In the genomic region with DNA sequence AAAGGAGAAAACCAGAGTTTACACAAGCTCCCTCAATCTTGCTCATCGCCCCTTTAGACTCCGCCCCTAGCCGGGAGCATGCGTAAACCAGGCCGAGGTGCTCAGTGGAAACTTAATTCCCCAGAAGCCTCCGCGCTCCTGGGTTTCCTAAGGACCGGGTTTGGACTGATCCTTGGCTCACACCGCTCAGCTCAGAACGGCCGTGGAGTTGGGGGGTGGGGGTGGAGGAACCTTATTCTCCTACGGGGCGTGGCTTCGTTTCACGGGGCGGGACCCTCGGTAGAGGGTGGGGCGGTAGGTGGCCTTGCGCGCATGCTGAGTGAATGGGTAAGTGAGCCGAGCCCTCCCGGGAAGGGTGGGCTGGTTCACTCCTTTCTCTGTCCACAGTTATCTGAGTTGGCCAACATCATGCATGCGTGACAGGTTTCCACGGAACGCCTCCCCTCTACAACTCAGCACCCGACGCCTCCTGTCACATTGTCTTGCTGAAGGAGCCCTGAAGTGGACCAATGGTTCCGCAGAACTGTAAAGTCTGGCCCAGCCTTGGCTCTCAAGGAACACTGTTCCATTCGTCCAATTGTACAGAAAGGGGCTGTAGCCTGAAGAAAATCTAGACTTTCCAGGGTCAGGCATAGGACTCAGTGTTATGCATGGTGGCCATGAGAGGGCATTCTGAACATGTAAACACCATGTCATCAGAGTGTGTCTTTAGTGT, we compare ENCODE assay signal across 8 mouse cellular contexts. TPM values are rescaled to one million over a fixed set of nuclear protein-coding genes. Genes with fewer than 3 reads are reported as not detected.
DNase-seq lines count a peak whose midpoint lies in the region; ATAC-seq and TF ChIP-seq lines count a peak whose summit lies in the region.

No protein-coding gene starts in this region.

- H3K27ac ChIP-seq in bone marrow, adult 2 months (ENCODE audit: control insufficient read depth, insufficient read depth, low read depth, low read length, poor library complexity): no peak overlapping the region; the same call in 1 of the 2 replicates
- H3K27ac ChIP-seq in embryonic facial prominence, embryonic 15.5 days (replicated peaks): peak overlapping the region; percentile 81
- no peak overlapping the region for H3K27ac ChIP-seq in heart, embryonic 12.5 days (ENCODE audit: poor library complexity, severe bottlenecking)
- peak overlapping the region; percentile 78 for H3K27ac ChIP-seq in kidney, embryonic 15.5 days
- peak overlapping the region; percentile 45; the same call in 1 of the 2 replicates for H3K27ac ChIP-seq in liver, embryonic 12.5 days
- H3K27ac ChIP-seq in stomach, postnatal 0 days (replicated peaks): peak overlapping the region; percentile 91

- peaks cover 21% of the 10 kb centered on the region for H3K36me3 ChIP-seq in E14TG2a.4 (ENCODE audit: insufficient read depth, low read length)
- H3K36me3 ChIP-seq in embryonic facial prominence, embryonic 15.5 days: peaks cover 8% of the 10 kb centered on the region; the same call in 1 of the 2 replicates
- 0 out of 2 replicates have a peak, but pooled peaks cover 7% of the 10 kb centered on the region for H3K36me3 ChIP-seq in heart, embryonic 12.5 days
- H3K36me3 ChIP-seq in kidney, embryonic 15.5 days: peaks cover under 1% of the 10 kb centered on the region; the same call in 1 of the 2 replicates
- H3K36me3 ChIP-seq in liver, embryonic 12.5 days: peaks cover 9% of the 10 kb centered on the region
- H3K36me3 ChIP-seq in stomach, postnatal 0 days (ENCODE audit: control insufficient read depth, insufficient read depth, low read length): peaks cover 2% of the 10 kb centered on the region; the same call in 1 of the 2 replicates

- TF ChIP-seq EP300 in stomach, postnatal 0 days (optimal IDR thresholded peaks at IDR 0.05): no peak

- peak; percentile 71 for ATAC-seq in embryonic facial prominence, embryonic 15.5 days (ENCODE audit: insufficient number of reproducible peaks, low FRiP score, low TSS enrichment, low read depth)
- peak; percentile 66 for ATAC-seq in heart, embryonic 12.5 days (ENCODE audit: insufficient number of reproducible peaks, low FRiP score)
- ATAC-seq in kidney, embryonic 15.5 days (replicated peaks; ENCODE audit: low FRiP score): peak; percentile 85
- ATAC-seq in liver, embryonic 12.5 days: peak; percentile 76
- peak; percentile 45; the same call in 1 of the 2 replicates for ATAC-seq in monocyte, adult 5-6 weeks (replicated peaks; ENCODE audit: insufficient number of reproducible peaks, low FRiP score, low TSS enrichment, poor library complexity, severe bottlenecking)
- peak; percentile 66 for ATAC-seq in stomach, postnatal 0 days (ENCODE audit: low FRiP score, low TSS enrichment)

- no peak for TF ChIP-seq CTCF in E14TG2a.4 (conservative IDR thresholded peaks at IDR 0.05; ENCODE audit: low read length)
- no peak for TF ChIP-seq CTCF in bone marrow, adult 2 months (IDR thresholded peaks at IDR 0.05; ENCODE audit: control insufficient read depth, insufficient read depth, low read length)
- TF ChIP-seq CTCF in stomach, postnatal 0 days (IDR thresholded peaks at IDR 0.05; ENCODE audit: low read depth): no peak

- DNase-seq in stomach, postnatal 0 days (ENCODE audit: low spot score): peak; percentile 85

- no peaks in the 10 kb centered on the region for H3K9me3 ChIP-seq in E14TG2a.4 (ENCODE audit: low read length)
- no peaks in the 10 kb centered on the region for H3K9me3 ChIP-seq in embryonic facial prominence, embryonic 15.5 days (replicated peaks)
- no peaks in the 10 kb centered on the region for H3K9me3 ChIP-seq in heart, embryonic 12.5 days (replicated peaks)
- H3K9me3 ChIP-seq in kidney, embryonic 15.5 days (replicated peaks): no peaks in the 10 kb centered on the region
- no peaks in the 10 kb centered on the region for H3K9me3 ChIP-seq in liver, embryonic 12.5 days (replicated peaks)
- H3K9me3 ChIP-seq in stomach, postnatal 0 days (ENCODE audit: control insufficient read depth, low read length): no peaks in the 10 kb centered on the region

- TF ChIP-seq POLR2A in bone marrow, adult 2 months (IDR thresholded peaks at IDR 0.05; ENCODE audit: borderline replicate concordance, control insufficient read depth, low read depth, low read length): no peak

- H3K4me2 ChIP-seq in embryonic facial prominence, embryonic 15.5 days (replicated peaks): peak overlapping the region; percentile 94
- H3K4me2 ChIP-seq in heart, embryonic 12.5 days: peak overlapping the region; percentile 95
- peak overlapping the region; percentile 99 for H3K4me2 ChIP-seq in kidney, embryonic 15.5 days
- H3K4me2 ChIP-seq in liver, embryonic 12.5 days: peak overlapping the region; percentile 84
- peak overlapping the region; percentile 78 for H3K4me2 ChIP-seq in stomach, postnatal 0 days (replicated peaks; ENCODE audit: low read depth)

- peak overlapping the region; percentile 12 for H3K9ac ChIP-seq in embryonic facial prominence, embryonic 15.5 days
- peak overlapping the region; percentile 15; the same call in 1 of the 2 replicates for H3K9ac ChIP-seq in heart, embryonic 12.5 days
- peak overlapping the region; percentile 32 for H3K9ac ChIP-seq in kidney, embryonic 15.5 days
- peak overlapping the region; percentile 28; the same call in 1 of the 2 replicates for H3K9ac ChIP-seq in liver, embryonic 12.5 days
- peak overlapping the region; percentile 45; the same call in 1 of the 2 replicates for H3K9ac ChIP-seq in stomach, postnatal 0 days (ENCODE audit: low read length)

- 2% methylated on average over 29 of the region's 29 CpGs for WGBS in bone marrow, adult 2 months
- WGBS in embryonic facial prominence, embryonic 15.5 days: 1% methylated on average over 29 of the region's 29 CpGs
- 1% methylated on average over 29 of the region's 29 CpGs for WGBS in heart, embryonic 12.5 days
- 1% methylated on average over 29 of the region's 29 CpGs for WGBS in kidney, embryonic 15.5 days
- WGBS in liver, embryonic 12.5 days (ENCODE audit: insufficient replicate concordance): under 1% methylated on average over 29 of the region's 29 CpGs
- 1% methylated on average over 29 of the region's 29 CpGs for WGBS in stomach, postnatal 0 days

- peak overlapping the region; percentile 78 for H3K4me3 ChIP-seq in E14TG2a.4 (replicated peaks; ENCODE audit: low read length)
- H3K4me3 ChIP-seq in bone marrow, adult 2 months (replicated peaks; ENCODE audit: control insufficient read depth, low read depth, low read length): peak overlapping the region; percentile 51
- peak overlapping the region; percentile 56 for H3K4me3 ChIP-seq in embryonic facial prominence, embryonic 15.5 days (replicated peaks)
- peak overlapping the region; percentile 60 for H3K4me3 ChIP-seq in heart, embryonic 12.5 days
- peak overlapping the region; percentile 62 for H3K4me3 ChIP-seq in kidney, embryonic 15.5 days (replicated peaks)
- H3K4me3 ChIP-seq in liver, embryonic 12.5 days: peak overlapping the region; percentile 58
- peak overlapping the region; percentile 23 for H3K4me3 ChIP-seq in stomach, postnatal 0 days (ENCODE audit: low read depth, low read length)

- H3K27me3 ChIP-seq in E14TG2a.4 (ENCODE audit: insufficient read depth, low read length): peaks cover 15% of the 10 kb centered on the region
- H3K27me3 ChIP-seq in embryonic facial prominence, embryonic 15.5 days: peaks cover 24% of the 10 kb centered on the region
- H3K27me3 ChIP-seq in heart, embryonic 12.5 days (replicated peaks): peaks cover 46% of the 10 kb centered on the region
- peaks cover 28% of the 10 kb centered on the region for H3K27me3 ChIP-seq in kidney, embryonic 15.5 days
- peaks cover 38% of the 10 kb centered on the region for H3K27me3 ChIP-seq in liver, embryonic 12.5 days (replicated peaks)
- no peaks in the 10 kb centered on the region for H3K27me3 ChIP-seq in stomach, postnatal 0 days (ENCODE audit: control insufficient read depth, insufficient read depth, low read length)

- H3K4me1 ChIP-seq in E14TG2a.4 (replicated peaks; ENCODE audit: low read depth, low read length): peaks cover 85% of the 10 kb centered on the region
- H3K4me1 ChIP-seq in bone marrow, adult 2 months (ENCODE audit: control insufficient read depth, insufficient read depth, low read length): peaks cover 2% of the 10 kb centered on the region
- H3K4me1 ChIP-seq in embryonic facial prominence, embryonic 15.5 days: peaks cover 29% of the 10 kb centered on the region
- peaks cover 25% of the 10 kb centered on the region for H3K4me1 ChIP-seq in heart, embryonic 12.5 days (replicated peaks)
- H3K4me1 ChIP-seq in kidney, embryonic 15.5 days: peaks cover 38% of the 10 kb centered on the region
- peaks cover 46% of the 10 kb centered on the region for H3K4me1 ChIP-seq in liver, embryonic 12.5 days
- H3K4me1 ChIP-seq in stomach, postnatal 0 days (replicated peaks; ENCODE audit: control insufficient read depth, insufficient read depth): peaks cover 7% of the 10 kb centered on the region; the same call in 1 of the 2 replicates

RNA-seq across cellular contexts. Expression of a gene that starts 1.2 kb away (rescaled TPM):
- 3.1 and 4.2 TPM in 2 replicates for polyA plus RNA-seq in bone marrow, adult 2 months (2011; ENCODE audit: insufficient read depth, insufficient read length, low replicate concordance, missing spikeins)
- 18.4 and 22.9 TPM in 2 replicates for polyA plus RNA-seq in embryonic facial prominence, embryonic 15.5 days (2015; fragmentation: Nextera tagmentation; extraction: Ambion mirVana)
- 6.5 and 7.6 TPM in 2 replicates for polyA plus RNA-seq in heart, embryonic 12.5 days (2016; fragmentation: Nextera tagmentation; extraction: Ambion mirVana)
- polyA plus RNA-seq in kidney, embryonic 15.5 days (2015; fragmentation: Nextera tagmentation; extraction: Ambion mirVana): 20.7 and 21.8 TPM in 2 replicates
- 1.8 and 2.4 TPM in 2 replicates for polyA plus RNA-seq in liver, embryonic 12.5 days (2016; fragmentation: Nextera tagmentation; extraction: Ambion mirVana)
- total RNA-seq in monocyte, adult 5-6 weeks (2017): not detected in 3 replicates
- 26.8 and 31.7 TPM in 2 replicates for polyA plus RNA-seq in stomach, postnatal 0 days (2015; fragmentation: Nextera tagmentation; extraction: Ambion mirVana)

RNA-seq across cellular contexts. Expression of a gene that starts 1.4 kb away (rescaled TPM):
- not detected in 2 replicates for polyA plus RNA-seq in bone marrow, adult 2 months (2011; ENCODE audit: insufficient read depth, insufficient read length, low replicate concordance, missing spikeins)
- 53.3 and 54.0 TPM in 2 replicates for polyA plus RNA-seq in embryonic facial prominence, embryonic 15.5 days (2015; fragmentation: Nextera tagmentation; extraction: Ambion mirVana)
- not detected in 2 replicates for polyA plus RNA-seq in heart, embryonic 12.5 days (2016; fragmentation: Nextera tagmentation; extraction: Ambion mirVana)
- 0.51 and 0.55 TPM in 2 replicates for polyA plus RNA-seq in kidney, embryonic 15.5 days (2015; fragmentation: Nextera tagmentation; extraction: Ambion mirVana)
- not detected in 2 replicates for polyA plus RNA-seq in liver, embryonic 12.5 days (2016; fragmentation: Nextera tagmentation; extraction: Ambion mirVana)
- total RNA-seq in monocyte, adult 5-6 weeks (2017): not detected in 3 replicates
- polyA plus RNA-seq in stomach, postnatal 0 days (2015; fragmentation: Nextera tagmentation; extraction: Ambion mirVana): 326 and 355 TPM in 2 replicates

RNA-seq across cellular contexts. Expression of a gene that starts 4.3 kb away (rescaled TPM):
- not detected in 2 replicates for polyA plus RNA-seq in bone marrow, adult 2 months (2011; ENCODE audit: insufficient read depth, insufficient read length, low replicate concordance, missing spikeins)
- 0.20 and 0.24 TPM in 2 replicates for polyA plus RNA-seq in embryonic facial prominence, embryonic 15.5 days (2015; fragmentation: Nextera tagmentation; extraction: Ambion mirVana)
- polyA plus RNA-seq in heart, embryonic 12.5 days (2016; fragmentation: Nextera tagmentation; extraction: Ambion mirVana): not detected in 2 replicates
- polyA plus RNA-seq in kidney, embryonic 15.5 days (2015; fragmentation: Nextera tagmentation; extraction: Ambion mirVana): 0.31 and 0.41 TPM in 2 replicates
- 0.10 and 0.11 TPM in 2 replicates for polyA plus RNA-seq in liver, embryonic 12.5 days (2016; fragmentation: Nextera tagmentation; extraction: Ambion mirVana)
- not detected in 3 replicates for total RNA-seq in monocyte, adult 5-6 weeks (2017)
- polyA plus RNA-seq in stomach, postnatal 0 days (2015; fragmentation: Nextera tagmentation; extraction: Ambion mirVana): 0.51 and 0.91 TPM in 2 replicates

RNA-seq across cellular contexts. Expression of a gene that starts 5.8 kb away (rescaled TPM):
- polyA plus RNA-seq in bone marrow, adult 2 months (2011; ENCODE audit: insufficient read depth, insufficient read length, low replicate concordance, missing spikeins): 9.9 and 22.3 TPM in 2 replicates
- polyA plus RNA-seq in embryonic facial prominence, embryonic 15.5 days (2015; fragmentation: Nextera tagmentation; extraction: Ambion mirVana): 8.2 and 9.4 TPM in 2 replicates
- polyA plus RNA-seq in heart, embryonic 12.5 days (2016; fragmentation: Nextera tagmentation; extraction: Ambion mirVana): 2.6 and 3.2 TPM in 2 replicates
- polyA plus RNA-seq in kidney, embryonic 15.5 days (2015; fragmentation: Nextera tagmentation; extraction: Ambion mirVana): 5.3 and 5.4 TPM in 2 replicates
- polyA plus RNA-seq in liver, embryonic 12.5 days (2016; fragmentation: Nextera tagmentation; extraction: Ambion mirVana): 4.4 and 4.8 TPM in 2 replicates
- total RNA-seq in monocyte, adult 5-6 weeks (2017): 4.5 to 4.9 TPM in 2 of 3 replicates, not detected in the other
- polyA plus RNA-seq in stomach, postnatal 0 days (2015; fragmentation: Nextera tagmentation; extraction: Ambion mirVana): 12.8 and 16.6 TPM in 2 replicates

RNA-seq across cellular contexts. Expression of a gene that starts 6.7 kb away (rescaled TPM):
- not detected in 2 replicates for polyA plus RNA-seq in bone marrow, adult 2 months (2011; ENCODE audit: insufficient read depth, insufficient read length, low replicate concordance, missing spikeins)
- polyA plus RNA-seq in embryonic facial prominence, embryonic 15.5 days (2015; fragmentation: Nextera tagmentation; extraction: Ambion mirVana): not detected in 2 replicates
- not detected in 2 replicates for polyA plus RNA-seq in heart, embryonic 12.5 days (2016; fragmentation: Nextera tagmentation; extraction: Ambion mirVana)
- 0.78 and 0.99 TPM in 2 replicates for polyA plus RNA-seq in kidney, embryonic 15.5 days (2015; fragmentation: Nextera tagmentation; extraction: Ambion mirVana)
- polyA plus RNA-seq in liver, embryonic 12.5 days (2016; fragmentation: Nextera tagmentation; extraction: Ambion mirVana): 0.17 TPM in 1 of 2 replicates, not detected in the other
- not detected in 3 replicates for total RNA-seq in monocyte, adult 5-6 weeks (2017)
- polyA plus RNA-seq in stomach, postnatal 0 days (2015; fragmentation: Nextera tagmentation; extraction: Ambion mirVana): 0.10 and 0.12 TPM in 2 replicates

Comparison
In these comparisons a context has a peak if more than half of its experiments do, and no peak if none do; other contexts are left out.
1. H3K4me3 ChIP-seq: peak in every context shown above with its lines; median percentile 78 in E14TG2a.4; 62 in kidney, embryonic 15.5 days; 60 in heart, embryonic 12.5 days; 58 in liver, embryonic 12.5 days; 56 in embryonic facial prominence, embryonic 15.5 days; 51 in bone marrow, adult 2 months; 23 in stomach, postnatal 0 days.
2. H3K27ac ChIP-seq: peak in embryonic facial prominence, embryonic 15.5 days (single experiment), kidney, embryonic 15.5 days (single experiment), liver, embryonic 12.5 days (single experiment) and stomach, postnatal 0 days (single experiment); none in bone marrow, adult 2 months (single experiment) and heart, embryonic 12.5 days (single experiment).
3. RNA of a gene that starts 1.4 kb away (polyA plus RNA-seq): 326 to 355 TPM in stomach, postnatal 0 days and 53.3 to 54.0 TPM in embryonic facial prominence, embryonic 15.5 days; 0.51 to 0.55 TPM in kidney, embryonic 15.5 days, not detected in bone marrow, adult 2 months, not detected in heart, embryonic 12.5 days and not detected in liver, embryonic 12.5 days; every median in the first group is over 10 times any median in the second.
4. Peak in every context shown above with its lines, with median percentiles within 50 percentile points of each other: ATAC-seq, H3K4me2 ChIP-seq and H3K9ac ChIP-seq.